Mouse (Mus musculus): ENCODE measurements around the gene Nol12.

GRCm38 (mm10) chr15:78915660-78916017 lies 19.1 kb upstream of the Nol12 start:
- peak; percentile 83 for TF ChIP-seq CTCF (IDR thresholded peaks at IDR 0.05; ENCODE audit: low read depth, low read length)
- TF ChIP-seq GATA1 (IDR thresholded peaks at IDR 0.05; ENCODE audit: borderline replicate concordance, low read length), result no peak

All from G1E (cell line).